9 mouse cellular contexts compared by ENCODE assay signal in genomic region chr8:11981458-11981857, GRCm38 (mm10).
DNase-seq lines count a peak whose midpoint lies in the region; ATAC-seq and TF ChIP-seq lines count a peak whose summit lies in the region.
"Had no signal": no experiment of that assay in that cellular context is flagged by ENCODE, and none has a peak within 500 bp of the region (broad histone marks: within the 10 kb centered on the region; RNA-seq: fewer than 3 reads in every experiment).

No protein-coding gene starts in this region.

- no peak overlapping the region for H3K4me3 ChIP-seq in left cerebral cortex, adult 2 months
- H3K4me3 ChIP-seq: heart, embryonic 12.5 days had no signal

- intact Hi-C loops in left cerebral cortex, adult 2 months (cut with DNase I) = no loop called here
- intact Hi-C loops in left cerebral cortex, postnatal 10 days (cut with DNase I) = no loop called here

- peak; percentile 42 for DNase-seq in adrenal gland, postnatal 14 days
- DNase-seq in adrenal gland, adult 8-10 months = no peak
- DNase-seq in left cerebral cortex, adult 2 months (ENCODE audit: extremely low spot score in 1 of 2, low spot score in 2 of 2) = no peak
- DNase-seq in left cerebral cortex, postnatal 10 days (ENCODE audit: extremely low spot score in 1 of 2, low spot score in 2 of 2) = no peak
- peak; percentile 55 for DNase-seq in ZHBTc4 (ENCODE audit: low read depth, low spot score)
- no peak for DNase-seq in left cerebral cortex, adult 11 months (ENCODE audit: low spot score)
- no peak for DNase-seq in cerebellum, adult 18-20 months

- TF ChIP-seq CTCF in left cerebral cortex, adult 2 months (IDR thresholded peaks at IDR 0.05) = peak; percentile 36

- H3K27ac ChIP-seq in left cerebral cortex, adult 2 months = no peak overlapping the region

- peak; percentile 47; the same call in 1 of the 2 replicates for ATAC-seq in megakaryocyte, adult 5-6 weeks (ENCODE audit: poor library complexity, severe bottlenecking)

Comparison
In these comparisons a context has a peak if more than half of its experiments do, and no peak if none do; other contexts are left out.
1. DNase-seq: peak in adrenal gland, postnatal 14 days (single experiment) and ZHBTc4 (single experiment); none in adrenal gland, adult 8-10 months (single experiment), left cerebral cortex, adult 2 months (0 of 2), left cerebral cortex, postnatal 10 days (0 of 2), left cerebral cortex, adult 11 months (single experiment) and cerebellum, adult 18-20 months (0 of 2).